Mouse (Mus musculus): ENCODE results near the gene Olfr1205. TPM values are rescaled to one million over a fixed set of nuclear protein-coding genes. Genes with fewer than 3 reads are reported as not detected.

Gene Olfr1205
- total and polyA plus RNA-seq, 3 experiments: not detected

DNA sequence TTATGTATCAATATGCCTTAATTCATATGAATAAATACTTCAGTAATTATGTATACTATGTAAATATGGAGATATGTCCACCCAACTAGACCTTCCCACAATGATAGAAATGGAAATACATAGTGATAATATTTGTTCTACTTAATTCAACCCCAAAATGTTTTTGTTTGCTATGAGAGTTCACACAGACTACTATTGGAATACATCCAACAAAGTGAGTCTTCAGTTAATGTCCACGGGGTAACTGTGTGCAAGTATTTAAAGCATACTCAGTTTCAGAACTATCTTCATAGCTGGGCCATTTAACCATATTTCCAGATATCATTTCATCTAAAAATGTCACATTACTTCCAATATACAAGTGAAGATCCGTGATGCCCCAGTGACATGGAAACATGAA, 33.4 kb downstream of the Olfr1205 start, which contains the start of gene Olfr1206:
Gene Olfr1206 (plus strand): TSS at position 301 of the 400 bp plus-strand sequence.
- H3K9ac ChIP-seq (ENCODE audit: control insufficient read depth, low read depth, low read length, poor library complexity, severe bottlenecking): no peak within 1 kb of the TSS

More for the DNA sequence above, 33.4 kb downstream of the Olfr1205 start, which contains the start of gene Olfr1206:
- Histone ChIP-seq H3K79me2 (ENCODE audit: control insufficient read depth, insufficient read depth, low read length, poor library complexity) (no peaks in the 10 kb centered on the region), H3K27ac (ENCODE audit: control insufficient read depth, low read depth, low read length) (no peak within 1 kb of the TSS), H3K9me3 (replicated peaks; ENCODE audit: insufficient read depth, low read length) (no peaks in the 10 kb centered on the region), H3K4me3 (ENCODE audit: control insufficient read depth in 1 of 2, insufficient read depth in 1 of 2, low read depth in 2 of 2, low read length in 2 of 2) (no peak within 1 kb of the TSS), H3K36me3 (ENCODE audit: control insufficient read depth in 1 of 2, insufficient read depth in 2 of 2, low read length in 2 of 2) (no peaks in the 10 kb centered on the region), H3K27me3 (ENCODE audit: control insufficient read depth in 1 of 2, insufficient read depth in 2 of 2, low read length in 2 of 2) (no peaks in the 10 kb centered on the region), H3K4me1 (ENCODE audit: control insufficient read depth in 1 of 2, insufficient read depth in 2 of 2, low read length in 2 of 2) (no peaks in the 10 kb centered on the region)
- TF ChIP-seq GATA1 (IDR thresholded peaks at IDR 0.05; ENCODE audit: low read depth, low read length) (no peak), E2F4 (IDR thresholded peaks at IDR 0.05; ENCODE audit: borderline replicate concordance, low read depth, low read length) (no peak), MAZ (IDR thresholded peaks at IDR 0.05; ENCODE audit: low read depth, low read length) (no peak), SIN3A (IDR thresholded peaks at IDR 0.05; ENCODE audit: low read length) (no peak), RCOR1 (IDR thresholded peaks at IDR 0.05; ENCODE audit: low read depth, low read length) (no peak), KAT2A (conservative IDR thresholded peaks at IDR 0.05; ENCODE audit: low read depth, low read length) (no peak), CHD2 (IDR thresholded peaks at IDR 0.05; ENCODE audit: low read length) (no peak), UBTF (IDR thresholded peaks at IDR 0.05; ENCODE audit: borderline replicate concordance, insufficient read depth, low read depth, low read length) (no peak), CHD1 (IDR thresholded peaks at IDR 0.05; ENCODE audit: low read depth, low read length) (no peak), TBP (IDR thresholded peaks at IDR 0.05; ENCODE audit: low read depth, low read length) (no peak), SMC3 (IDR thresholded peaks at IDR 0.05; ENCODE audit: low read depth, low read length) (no peak), GABPA (IDR thresholded peaks at IDR 0.05; ENCODE audit: low read depth, low read length) (no peak), ZKSCAN1 (IDR thresholded peaks at IDR 0.05; ENCODE audit: low read depth, low read length) (no peak), MYC (IDR thresholded peaks at IDR 0.05; ENCODE audit: low read depth, low read length) (no peak), EP300 (IDR thresholded peaks at IDR 0.05; ENCODE audit: low read depth in 1 of 2, low read length in 2 of 2) (no peak), RAD21 (IDR thresholded peaks at IDR 0.05; ENCODE audit: low read depth, low read length) (no peak), TCF12 (IDR thresholded peaks at IDR 0.05; ENCODE audit: low read depth, low read length) (no peak)
- no peak for DNase-seq (ENCODE audit: low read depth, low spot score)

Other genes starting within 250 kb of the Olfr1205 start
- not detected in 2 replicates for gene Olfr1189, start 243.3 kb upstream of the Olfr1205 start, total RNA-seq (2012; rRNA removed)
- not detected for gene Olfr1189, start 243.3 kb upstream of the Olfr1205 start, polyA plus RNA-seq (2012; ENCODE audit: insufficient read depth in 1 of 2, insufficient read length in 2 of 2, low read depth in 1 of 2, low replicate concordance in 2 of 2, missing spikeins in 1 of 2)
- gene Olfr1191-ps1, start 189.2 kb upstream of the Olfr1205 start, total RNA-seq (2012; rRNA removed): not detected in 2 replicates
- gene Olfr1191-ps1, start 189.2 kb upstream of the Olfr1205 start, polyA plus RNA-seq (2012; ENCODE audit: insufficient read depth in 1 of 2, insufficient read length in 2 of 2, low read depth in 1 of 2, low replicate concordance in 2 of 2, missing spikeins in 1 of 2): not detected
- gene Olfr1192-ps1, start 181.2 kb upstream of the Olfr1205 start, total RNA-seq (2012; rRNA removed): not detected in 2 replicates
- not detected for gene Olfr1192-ps1, start 181.2 kb upstream of the Olfr1205 start, polyA plus RNA-seq (2012; ENCODE audit: insufficient read depth in 1 of 2, insufficient read length in 2 of 2, low read depth in 1 of 2, low replicate concordance in 2 of 2, missing spikeins in 1 of 2)
- gene Olfr1193, start 154.1 kb upstream of the Olfr1205 start, total RNA-seq (2012; rRNA removed): not detected in 2 replicates
- gene Olfr1193, start 154.1 kb upstream of the Olfr1205 start, polyA plus RNA-seq (2012; ENCODE audit: insufficient read depth in 1 of 2, insufficient read length in 2 of 2, low read depth in 1 of 2, low replicate concordance in 2 of 2, missing spikeins in 1 of 2): not detected
- gene Olfr1195, start 140.6 kb upstream of the Olfr1205 start, total RNA-seq (2012; rRNA removed): not detected in 2 replicates
- not detected for gene Olfr1195, start 140.6 kb upstream of the Olfr1205 start, polyA plus RNA-seq (2012; ENCODE audit: insufficient read depth in 1 of 2, insufficient read length in 2 of 2, low read depth in 1 of 2, low replicate concordance in 2 of 2, missing spikeins in 1 of 2)
- gene Olfr1196, start 125.1 kb upstream of the Olfr1205 start, total RNA-seq (2012; rRNA removed): not detected in 2 replicates
- gene Olfr1196, start 125.1 kb upstream of the Olfr1205 start, polyA plus RNA-seq (2012; ENCODE audit: insufficient read depth in 1 of 2, insufficient read length in 2 of 2, low read depth in 1 of 2, low replicate concordance in 2 of 2, missing spikeins in 1 of 2): not detected
- not detected in 2 replicates for gene Olfr1197, start 97.4 kb upstream of the Olfr1205 start, total RNA-seq (2012; rRNA removed)
- not detected for gene Olfr1197, start 97.4 kb upstream of the Olfr1205 start, polyA plus RNA-seq (2012; ENCODE audit: insufficient read depth in 1 of 2, insufficient read length in 2 of 2, low read depth in 1 of 2, low replicate concordance in 2 of 2, missing spikeins in 1 of 2)
- not detected in 2 replicates for gene Olfr1198, start 78.4 kb upstream of the Olfr1205 start, total RNA-seq (2012; rRNA removed)
- gene Olfr1198, start 78.4 kb upstream of the Olfr1205 start, polyA plus RNA-seq (2012; ENCODE audit: insufficient read depth in 1 of 2, insufficient read length in 2 of 2, low read depth in 1 of 2, low replicate concordance in 2 of 2, missing spikeins in 1 of 2): not detected
- not detected in 2 replicates for gene Olfr1199, start 69.3 kb upstream of the Olfr1205 start, total RNA-seq (2012; rRNA removed)
- gene Olfr1199, start 69.3 kb upstream of the Olfr1205 start, polyA plus RNA-seq (2012; ENCODE audit: insufficient read depth in 1 of 2, insufficient read length in 2 of 2, low read depth in 1 of 2, low replicate concordance in 2 of 2, missing spikeins in 1 of 2): not detected
- gene Olfr1200, start 59.2 kb upstream of the Olfr1205 start, total RNA-seq (2012; rRNA removed): not detected in 2 replicates
- not detected for gene Olfr1200, start 59.2 kb upstream of the Olfr1205 start, polyA plus RNA-seq (2012; ENCODE audit: insufficient read depth in 1 of 2, insufficient read length in 2 of 2, low read depth in 1 of 2, low replicate concordance in 2 of 2, missing spikeins in 1 of 2)
- gene Olfr1201, start 36.7 kb upstream of the Olfr1205 start, total RNA-seq (2012; rRNA removed): not detected in 2 replicates
- gene Olfr1201, start 36.7 kb upstream of the Olfr1205 start, polyA plus RNA-seq (2012; ENCODE audit: insufficient read depth in 1 of 2, insufficient read length in 2 of 2, low read depth in 1 of 2, low replicate concordance in 2 of 2, missing spikeins in 1 of 2): not detected
- gene Olfr1202, start 15.2 kb upstream of the Olfr1205 start, total RNA-seq (2012; rRNA removed): not detected in 2 replicates
- not detected for gene Olfr1202, start 15.2 kb upstream of the Olfr1205 start, polyA plus RNA-seq (2012; ENCODE audit: insufficient read depth in 1 of 2, insufficient read length in 2 of 2, low read depth in 1 of 2, low replicate concordance in 2 of 2, missing spikeins in 1 of 2)
- not detected in 2 replicates for gene Olfr1204, start 19.6 kb downstream of the Olfr1205 start, total RNA-seq (2012; rRNA removed)
- not detected for gene Olfr1204, start 19.6 kb downstream of the Olfr1205 start, polyA plus RNA-seq (2012; ENCODE audit: insufficient read depth in 1 of 2, insufficient read length in 2 of 2, low read depth in 1 of 2, low replicate concordance in 2 of 2, missing spikeins in 1 of 2)
- gene Olfr1206, start 33.5 kb downstream of the Olfr1205 start, total RNA-seq (2012; rRNA removed): not detected in 2 replicates
- gene Olfr1206, start 33.5 kb downstream of the Olfr1205 start, polyA plus RNA-seq (2012; ENCODE audit: insufficient read depth in 1 of 2, insufficient read length in 2 of 2, low read depth in 1 of 2, low replicate concordance in 2 of 2, missing spikeins in 1 of 2): not detected
- gene Olfr1208, start 72.6 kb downstream of the Olfr1205 start, total RNA-seq (2012; rRNA removed): not detected in 2 replicates
- not detected for gene Olfr1208, start 72.6 kb downstream of the Olfr1205 start, polyA plus RNA-seq (2012; ENCODE audit: insufficient read depth in 1 of 2, insufficient read length in 2 of 2, low read depth in 1 of 2, low replicate concordance in 2 of 2, missing spikeins in 1 of 2)
- gene Olfr1209, start 85.4 kb downstream of the Olfr1205 start, total RNA-seq (2012; rRNA removed): not detected in 2 replicates
- gene Olfr1209, start 85.4 kb downstream of the Olfr1205 start, polyA plus RNA-seq (2012; ENCODE audit: insufficient read depth in 1 of 2, insufficient read length in 2 of 2, low read depth in 1 of 2, low replicate concordance in 2 of 2, missing spikeins in 1 of 2): not detected
- not detected in 2 replicates for gene Olfr1211, start 108.4 kb downstream of the Olfr1205 start, total RNA-seq (2012; rRNA removed)
- not detected for gene Olfr1211, start 108.4 kb downstream of the Olfr1205 start, polyA plus RNA-seq (2012; ENCODE audit: insufficient read depth in 1 of 2, insufficient read length in 2 of 2, low read depth in 1 of 2, low replicate concordance in 2 of 2, missing spikeins in 1 of 2)
- gene Olfr1212, start 124.2 kb downstream of the Olfr1205 start, total RNA-seq (2012; rRNA removed): not detected in 2 replicates
- gene Olfr1212, start 124.2 kb downstream of the Olfr1205 start, polyA plus RNA-seq (2012; ENCODE audit: insufficient read depth in 1 of 2, insufficient read length in 2 of 2, low read depth in 1 of 2, low replicate concordance in 2 of 2, missing spikeins in 1 of 2): not detected
- not detected in 2 replicates for gene Gm13762, start 150.5 kb downstream of the Olfr1205 start, total RNA-seq (2012; rRNA removed)
- gene Gm13762, start 150.5 kb downstream of the Olfr1205 start, polyA plus RNA-seq (2012; ENCODE audit: insufficient read depth in 1 of 2, insufficient read length in 2 of 2, low read depth in 1 of 2, low replicate concordance in 2 of 2, missing spikeins in 1 of 2): not detected
- gene Olfr1214, start 162.9 kb downstream of the Olfr1205 start, total RNA-seq (2012; rRNA removed): not detected in 2 replicates
- gene Olfr1214, start 162.9 kb downstream of the Olfr1205 start, polyA plus RNA-seq (2012; ENCODE audit: insufficient read depth in 1 of 2, insufficient read length in 2 of 2, low read depth in 1 of 2, low replicate concordance in 2 of 2, missing spikeins in 1 of 2): not detected
- not detected in 2 replicates for gene Olfr1215, start 177.2 kb downstream of the Olfr1205 start, total RNA-seq (2012; rRNA removed)
- not detected for gene Olfr1215, start 177.2 kb downstream of the Olfr1205 start, polyA plus RNA-seq (2012; ENCODE audit: insufficient read depth in 1 of 2, insufficient read length in 2 of 2, low read depth in 1 of 2, low replicate concordance in 2 of 2, missing spikeins in 1 of 2)
- gene Olfr1216, start 188.6 kb downstream of the Olfr1205 start, total RNA-seq (2012; rRNA removed): not detected in 2 replicates
- not detected for gene Olfr1216, start 188.6 kb downstream of the Olfr1205 start, polyA plus RNA-seq (2012; ENCODE audit: insufficient read depth in 1 of 2, insufficient read length in 2 of 2, low read depth in 1 of 2, low replicate concordance in 2 of 2, missing spikeins in 1 of 2)
- gene Olfr1217, start 202.3 kb downstream of the Olfr1205 start, total RNA-seq (2012; rRNA removed): not detected in 2 replicates
- gene Olfr1217, start 202.3 kb downstream of the Olfr1205 start, polyA plus RNA-seq (2012; ENCODE audit: insufficient read depth in 1 of 2, insufficient read length in 2 of 2, low read depth in 1 of 2, low replicate concordance in 2 of 2, missing spikeins in 1 of 2): under 1 TPM in 1 of 2 experiments, not detected in 1; 0.03 TPM
- not detected in 2 replicates for gene Olfr1218, start 231.4 kb downstream of the Olfr1205 start, total RNA-seq (2012; rRNA removed)
- gene Olfr1218, start 231.4 kb downstream of the Olfr1205 start, polyA plus RNA-seq (2012; ENCODE audit: insufficient read depth in 1 of 2, insufficient read length in 2 of 2, low read depth in 1 of 2, low replicate concordance in 2 of 2, missing spikeins in 1 of 2): not detected